Mouse (Mus musculus): Measurements from ENCODE around the gene Fcmr.

DNA sequence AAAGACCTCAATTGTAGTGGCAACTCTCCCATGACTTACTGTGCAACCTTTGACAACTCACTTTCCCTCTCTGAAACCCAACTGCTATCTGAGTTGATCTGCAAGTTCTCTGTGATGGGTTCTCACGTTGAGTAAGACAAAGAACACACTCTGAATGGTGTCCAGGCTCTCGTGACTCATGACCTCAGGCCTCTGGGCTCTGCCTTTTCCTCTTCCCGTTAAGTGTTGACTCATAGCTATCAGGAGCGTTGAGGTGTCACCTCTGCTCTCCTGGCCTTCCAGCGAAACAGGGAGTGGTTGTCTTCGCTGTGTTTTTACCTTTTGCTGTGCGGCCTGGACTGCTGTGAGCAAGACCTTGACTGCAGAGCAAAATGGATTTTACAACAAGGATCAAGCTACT, 37.0 kb downstream of the Fcmr start:
- TF ChIP-seq CTCF (IDR thresholded peaks at IDR 0.05; ENCODE audit: borderline replicate concordance, control insufficient read depth, extremely low read depth, insufficient read depth, low read length, poor library complexity) (no peak), POLR2A (IDR thresholded peaks at IDR 0.05; ENCODE audit: control insufficient read depth, extremely low read depth, insufficient read depth, low read length, poor library complexity) (no peak)
